Mouse (Mus musculus) kidney, postnatal 25 days (tissue): ENCODE results near the gene Lsm14b.

Experiments
- DNase-seq, 2 experiments: peaks; one replicate each; pipeline ENCODE4 v3.0.0; 2021; ENCODE audit warnings: mixed read lengths in 2 of 2

Lsm14b gene

DNA sequence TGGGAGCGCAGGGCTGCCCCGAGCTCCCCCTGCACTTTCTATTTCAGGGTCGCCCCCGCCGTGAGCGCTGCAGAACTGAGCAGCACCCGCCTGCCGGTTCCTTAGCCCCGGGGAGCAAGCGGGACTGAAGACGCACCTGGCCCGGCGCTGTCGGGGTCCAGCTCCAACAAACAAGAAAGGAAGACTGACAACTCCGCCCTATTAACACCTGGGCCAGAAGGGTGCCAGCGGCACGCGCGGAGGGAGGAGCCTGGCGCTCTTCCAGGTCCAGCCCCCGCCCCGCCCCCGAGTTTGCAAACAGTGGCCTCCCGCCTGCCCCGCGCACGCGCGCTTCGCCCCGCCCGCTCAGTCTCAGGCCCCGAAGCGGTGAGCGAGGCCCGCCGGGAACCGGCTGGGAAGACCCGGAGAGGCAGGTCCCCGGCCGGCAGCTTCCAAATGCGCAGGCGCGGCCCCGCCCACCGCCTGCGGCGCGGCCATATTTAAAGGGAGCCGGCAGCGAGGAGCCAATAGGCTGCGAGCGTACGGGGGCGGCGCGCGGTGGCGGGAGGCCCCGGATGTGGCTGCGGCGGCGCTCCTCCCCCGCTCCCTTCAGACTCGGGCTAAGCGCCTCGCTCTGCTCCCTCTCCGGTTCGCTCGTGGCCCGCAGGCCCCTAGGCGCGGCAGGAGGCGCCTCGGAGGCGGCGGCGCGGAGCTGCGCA, at the start of gene Lsm14b:
Lsm14b (plus strand) TSS at position 587 of the 698 bp plus-strand sequence.
- peak; percentile 97 to 99 for DNase-seq

DNA sequence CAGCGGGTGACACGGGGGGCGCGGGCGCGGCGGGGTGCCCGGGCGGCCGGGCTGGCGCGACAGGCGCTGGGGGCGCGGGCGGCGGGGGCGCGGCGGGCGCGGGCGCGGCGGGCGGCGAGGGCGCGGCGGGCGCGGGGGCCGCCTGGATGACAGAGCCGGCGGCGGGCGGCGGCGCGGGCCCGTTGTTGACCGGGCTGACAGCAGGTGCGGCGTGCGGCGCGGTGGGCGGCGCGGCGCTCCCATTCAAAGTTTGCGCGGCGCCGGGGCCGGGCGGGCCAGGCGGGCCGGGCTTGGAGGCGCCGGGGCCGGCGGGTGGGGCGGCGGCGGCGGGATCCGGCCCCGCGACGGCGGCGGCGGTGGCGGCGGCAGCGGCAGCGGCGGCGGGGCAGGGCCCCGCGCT, 48.9 kb upstream of the Lsm14b start:
- DNase-seq: peak; percentile 23 to 58

GRCm38 (mm10) chr2:179976295-179976627, 48.5 kb upstream of the Lsm14b start:
- DNase-seq: no peak

DNA sequence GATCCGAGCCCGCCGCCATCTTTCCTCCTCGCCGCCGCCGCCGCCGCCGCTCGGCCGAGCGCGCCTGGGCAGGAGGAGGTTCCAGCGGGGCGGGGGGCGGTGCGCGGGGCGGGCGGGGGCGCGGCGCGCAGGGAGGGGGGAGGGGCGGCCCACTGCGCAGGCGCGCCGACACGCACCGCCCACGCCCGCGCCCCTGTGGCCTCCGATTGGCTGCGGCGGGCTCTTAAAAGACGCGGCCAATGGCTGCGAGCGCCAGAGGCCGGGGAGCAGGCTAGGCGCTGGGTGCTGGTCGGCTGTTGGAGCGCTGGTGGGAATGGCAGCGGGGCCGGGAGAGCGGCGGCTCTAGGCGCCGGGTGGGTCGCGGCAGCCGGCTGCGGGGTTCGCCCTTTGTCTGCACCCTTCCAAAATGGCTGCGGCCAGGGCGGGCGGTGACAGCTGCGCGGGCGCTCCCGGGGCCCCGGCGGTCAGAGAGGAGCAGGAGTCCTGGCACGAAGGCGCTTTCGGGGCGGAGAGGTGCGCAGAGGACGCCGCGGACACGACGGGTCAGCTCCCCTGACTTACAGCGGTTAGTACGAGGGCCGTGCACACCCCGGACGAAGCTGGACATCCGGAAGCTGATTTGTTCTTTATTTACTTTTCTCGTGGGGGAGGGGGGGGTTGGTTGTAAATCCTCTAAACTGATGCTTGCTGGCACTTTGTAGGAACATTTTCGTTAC, 48.0 kb upstream of the Lsm14b start, which contains the start of gene Taf4:
Taf4 (minus strand) TSS at position 19 of the 716 bp plus-strand sequence.
- DNase-seq: peak; percentile 87 to 93

GRCm38 (mm10) chr2:179977344-179978025, 47.3 kb upstream of the Lsm14b start:
- DNase-seq: no peak

DNA sequence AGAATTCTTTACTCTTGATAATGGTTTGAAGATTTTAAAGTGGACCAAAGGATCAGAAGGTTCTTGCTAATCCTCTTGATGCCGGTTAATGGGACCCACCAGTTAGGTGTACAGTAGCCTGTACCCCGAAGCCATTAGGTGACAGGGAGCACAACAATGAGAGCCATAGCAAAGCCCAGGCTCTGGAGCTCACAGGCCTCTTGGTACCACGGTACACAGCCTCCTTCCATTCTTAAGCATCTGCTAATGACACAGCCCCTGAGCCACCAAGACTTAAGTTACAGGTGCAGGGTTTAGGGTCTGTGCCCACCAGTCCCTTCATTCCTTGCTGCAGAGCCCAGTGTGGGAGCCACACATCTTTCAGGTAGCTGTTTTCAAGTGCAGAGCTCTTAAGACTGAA, 46.5 kb upstream of the Lsm14b start:
- DNase-seq: no peak

- no peak for DNase-seq
Measured at GRCm38 (mm10) chr2:179979836-179980235, 45.0 kb upstream of the Lsm14b start.

DNA sequence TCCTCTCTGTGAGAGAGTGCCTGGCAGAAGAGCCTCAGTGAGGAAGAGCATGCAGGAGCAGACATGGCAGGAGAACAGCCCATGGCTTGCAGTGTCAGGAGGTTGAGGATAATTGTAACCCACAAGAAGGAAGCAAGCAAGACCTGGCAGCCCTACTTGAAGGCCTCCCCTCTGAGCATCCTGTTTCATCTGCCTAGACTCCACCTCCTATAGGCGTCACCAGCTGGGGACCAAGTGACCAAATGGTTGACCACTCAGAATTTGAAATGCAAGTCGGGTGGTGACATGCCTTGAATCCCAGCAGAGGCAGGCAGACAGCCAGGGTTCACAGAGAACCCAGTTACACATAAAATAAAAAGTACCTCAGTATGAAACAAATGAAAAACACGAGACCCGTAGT, 44.2 kb upstream of the Lsm14b start:
- DNase-seq: no peak

- no peak for DNase-seq
Measured at GRCm38 (mm10) chr2:179982715-179983114, 42.1 kb upstream of the Lsm14b start.

- no peak for DNase-seq
Measured at GRCm38 (mm10) chr2:179984830-179985229, 40.0 kb upstream of the Lsm14b start.

- DNase-seq: no peak
Measured at GRCm38 (mm10) chr2:179985695-179986094, 39.1 kb upstream of the Lsm14b start.

GRCm38 (mm10) chr2:179986437-179987022, 38.3 kb upstream of the Lsm14b start:
- no peak for DNase-seq

- DNase-seq: no peak
Measured at GRCm38 (mm10) chr2:179989098-179989497, 35.7 kb upstream of the Lsm14b start.

- DNase-seq: no peak
Measured at GRCm38 (mm10) chr2:179993071-179993470, 31.7 kb upstream of the Lsm14b start.

GRCm38 (mm10) chr2:179998431-179998830, 26.4 kb upstream of the Lsm14b start:
- no peak for DNase-seq

GRCm38 (mm10) chr2:180001635-180002034, 23.2 kb upstream of the Lsm14b start:
- no peak for DNase-seq

DNA sequence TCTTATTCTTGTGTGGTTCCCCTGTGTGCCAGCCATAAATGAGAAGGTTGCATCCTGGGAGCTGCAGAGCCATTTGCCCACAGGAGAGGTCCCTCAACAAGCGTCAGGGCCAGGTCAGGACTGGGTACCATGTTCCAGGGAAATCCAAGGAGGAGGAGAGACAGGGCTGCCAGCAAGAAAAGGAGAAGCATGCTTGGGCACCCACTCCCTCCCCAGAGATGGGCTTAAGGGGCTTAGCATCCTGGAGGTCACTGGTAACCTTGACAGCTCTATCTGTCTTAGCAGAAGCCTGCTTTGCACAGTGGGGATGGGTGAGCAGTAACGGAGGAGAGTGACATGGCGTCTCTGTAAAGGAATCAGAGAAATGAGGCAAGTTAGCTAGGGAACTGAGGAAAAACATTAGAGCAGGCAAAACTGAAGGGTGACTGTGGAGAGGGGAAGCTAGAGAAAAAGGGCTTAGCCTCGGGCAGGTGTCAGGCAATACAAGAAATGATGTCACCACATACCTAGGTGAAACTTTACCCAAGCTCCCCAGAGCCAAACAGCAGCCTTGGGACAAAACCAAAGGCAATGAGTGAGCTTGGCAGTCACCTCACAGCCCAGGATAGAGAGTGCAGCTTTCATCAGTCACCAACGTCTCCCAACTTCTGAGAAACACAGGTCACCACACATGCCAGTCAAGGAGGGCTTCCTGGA, 19.0 kb upstream of the Lsm14b start:
- no peak for DNase-seq

- no peak for DNase-seq
Measured at GRCm38 (mm10) chr2:180006352-180007017, 18.3 kb upstream of the Lsm14b start.

DNA sequence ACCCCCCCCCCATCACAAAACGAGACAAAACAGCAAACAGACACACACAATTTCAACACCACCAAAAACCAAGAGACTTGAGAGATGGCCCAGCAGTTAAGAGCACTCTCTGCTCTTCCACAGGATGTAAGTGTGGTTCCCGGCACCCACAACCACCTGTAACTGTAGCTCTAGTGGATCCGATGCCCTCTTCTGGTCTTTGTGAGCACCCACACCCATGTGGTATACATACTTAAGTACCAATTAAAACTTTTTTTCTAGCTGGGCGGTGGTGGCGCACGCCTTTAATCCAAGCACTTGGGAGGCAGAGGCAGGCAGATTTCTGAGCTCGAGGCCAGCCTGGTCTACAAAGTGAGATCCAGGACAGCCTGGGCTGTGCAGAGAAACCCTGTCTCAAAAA, 14.1 kb upstream of the Lsm14b start:
- no peak for DNase-seq

GRCm38 (mm10) chr2:180011370-180011769, 13.4 kb upstream of the Lsm14b start:
- no peak for DNase-seq

GRCm38 (mm10) chr2:180013686-180014085, 11.1 kb upstream of the Lsm14b start:
- DNase-seq: no peak

GRCm38 (mm10) chr2:180017632-180018031, 7.2 kb upstream of the Lsm14b start:
- no peak for DNase-seq
